Mouse (Mus musculus) cerebellum, adult 9-11 months (tissue): Measurements from ENCODE around the gene Specc1l.
A peak's percentile ranks its signal among the peaks of the same experiment; 100 is the strongest.

Source experiments
- DNase-seq: peaks from one replicate; pipeline ENCODE4 v3.0.0; 2022

Gene Specc1l

DNA sequence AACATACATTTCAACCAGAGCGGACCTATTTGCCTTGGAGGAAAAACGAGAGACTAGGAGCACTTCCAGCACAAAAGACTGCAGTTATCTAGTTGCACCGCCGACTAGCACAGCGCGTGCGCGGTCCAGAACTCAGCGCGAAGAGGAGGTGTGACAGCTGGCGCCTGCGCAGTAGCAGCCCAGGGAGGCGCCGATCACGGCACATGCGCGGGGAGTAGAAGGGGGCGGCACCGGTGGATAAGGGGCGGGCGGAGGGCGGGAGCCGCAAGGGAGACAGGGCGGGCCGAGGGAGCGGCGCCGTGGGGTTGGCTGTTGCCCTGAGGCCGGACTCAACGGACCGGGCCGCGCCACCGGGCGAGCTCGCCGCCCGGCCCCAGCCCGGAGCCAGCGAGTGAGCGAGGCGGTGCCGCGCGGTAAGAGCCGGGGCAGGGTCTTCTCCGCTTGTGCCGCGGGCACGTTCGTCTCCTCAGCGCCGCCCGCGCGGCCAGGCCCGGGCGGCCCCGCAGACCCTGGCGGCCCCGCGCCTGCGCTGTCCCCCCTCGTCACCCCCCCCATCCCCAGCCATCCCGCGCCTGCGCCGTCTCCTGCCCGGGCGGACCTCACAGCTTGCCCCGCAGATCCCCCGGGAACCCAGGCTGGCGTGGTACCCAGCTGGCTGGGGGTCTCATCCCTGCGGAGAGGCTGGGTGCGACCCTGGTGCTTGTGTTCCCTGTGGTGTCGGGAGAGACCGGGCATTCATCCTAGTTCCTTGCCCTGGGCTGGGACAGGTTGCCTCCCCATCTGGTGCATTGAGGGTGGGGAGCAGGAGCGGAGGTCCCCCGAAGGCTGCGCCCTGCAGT lies at the start of gene Specc1l:
Gene Specc1l (plus strand): TSS at position 267 of the 839 bp plus-strand sequence.
- peak; percentile 98 for DNase-seq

DNA sequence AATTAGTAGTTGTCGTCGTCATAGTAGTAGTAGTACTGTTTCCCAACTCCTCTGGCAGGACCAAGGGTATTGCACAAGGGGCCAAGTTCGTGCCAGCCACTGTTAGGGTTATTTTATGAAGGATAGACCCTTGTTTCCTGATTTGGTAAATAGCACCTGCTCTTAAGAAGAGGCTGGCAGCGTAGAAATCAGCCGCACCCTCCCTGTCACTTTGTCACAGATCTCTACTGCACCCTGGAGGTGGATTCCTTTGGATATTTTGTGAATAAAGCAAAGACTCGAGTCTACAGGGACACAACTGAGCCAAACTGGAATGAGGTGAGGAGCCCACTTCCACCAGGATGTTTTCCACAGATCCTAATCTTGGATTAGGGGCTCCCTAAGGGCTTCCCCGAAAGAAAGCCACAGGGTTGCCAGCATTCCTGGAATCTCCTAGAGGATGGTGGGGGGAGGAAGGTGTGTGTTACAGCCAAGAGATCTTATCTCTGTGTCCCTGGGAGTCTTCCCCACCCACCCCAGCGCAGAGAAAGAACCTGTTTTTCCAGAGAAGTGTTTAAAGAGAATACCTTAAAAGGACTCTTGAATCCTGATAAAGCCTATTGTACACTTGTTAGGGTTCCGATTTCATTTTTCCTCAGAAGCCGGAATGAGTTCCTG lies 45.9 kb upstream of the Specc1l start:
- no peak for DNase-seq

DNA sequence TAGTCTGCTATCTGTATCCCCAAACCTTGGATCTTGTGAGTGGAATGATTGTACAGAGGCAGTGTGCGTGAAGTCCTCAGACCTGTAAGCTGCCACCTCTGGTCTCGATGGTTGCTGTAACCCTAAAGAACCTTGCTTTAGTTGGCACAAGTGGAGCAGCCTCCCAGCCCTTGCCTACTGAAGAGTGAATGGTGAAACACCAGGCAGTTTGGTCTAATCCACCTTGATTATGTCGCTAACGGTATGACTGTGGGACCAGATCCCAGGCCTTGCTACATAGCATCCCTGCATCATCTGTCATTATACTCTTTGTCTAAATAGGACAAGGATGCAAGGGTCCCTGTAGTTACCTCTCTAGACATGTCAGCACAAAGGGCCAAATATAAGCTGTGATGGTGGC lies 45.3 kb upstream of the Specc1l start:
- no peak for DNase-seq

DNA sequence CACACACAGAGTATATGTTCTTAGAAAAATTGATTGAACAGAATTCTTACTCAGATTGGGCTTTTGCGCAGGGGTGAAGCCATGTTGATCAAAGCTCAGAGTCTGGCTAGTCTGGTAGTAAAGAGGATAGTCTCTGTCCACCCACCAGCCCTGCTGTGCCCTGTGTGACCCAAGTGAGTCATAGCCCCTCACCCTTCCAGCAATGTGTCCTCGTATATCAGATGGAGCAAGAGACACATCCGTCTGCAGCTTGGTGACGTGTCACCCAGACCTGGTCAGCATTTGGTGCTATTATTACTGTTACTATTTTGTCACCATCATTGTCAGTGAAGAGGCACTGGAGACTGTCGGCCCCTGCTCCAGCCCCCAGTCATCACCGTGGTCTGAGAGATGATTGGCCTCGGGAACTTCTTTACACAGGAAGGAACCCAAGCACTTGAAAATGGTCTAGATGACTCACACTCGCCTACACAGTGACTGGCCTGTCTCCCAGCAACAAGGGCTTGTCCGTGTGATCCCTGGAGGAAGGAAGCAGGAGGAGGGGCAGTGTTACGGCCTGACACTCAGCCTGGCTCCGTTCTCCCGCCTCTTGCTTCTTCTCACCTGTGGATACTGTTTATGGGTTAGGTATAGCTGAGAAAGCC lies 41.5 kb upstream of the Specc1l start:
- DNase-seq: no peak

DNA sequence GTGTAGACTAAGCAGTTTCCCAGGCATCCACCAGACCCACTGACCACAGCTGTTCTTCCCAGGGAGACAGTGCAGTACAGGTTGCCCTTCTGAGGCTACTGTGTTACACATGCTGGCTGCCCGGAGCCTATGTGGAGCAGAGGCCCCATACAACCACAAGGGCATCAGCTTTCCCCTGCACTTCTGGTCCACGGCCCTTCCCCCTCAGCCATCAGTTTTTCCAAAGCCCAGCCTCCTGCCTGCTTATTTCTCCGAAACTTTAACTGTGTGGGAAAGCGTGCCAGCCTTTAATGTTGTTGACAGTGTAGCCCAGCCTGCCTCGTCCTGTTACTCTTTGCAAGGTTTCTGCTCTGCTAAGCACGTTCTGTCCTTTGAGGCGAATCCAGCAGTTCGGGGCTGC lies 38.8 kb upstream of the Specc1l start:
- no peak for DNase-seq

DNA sequence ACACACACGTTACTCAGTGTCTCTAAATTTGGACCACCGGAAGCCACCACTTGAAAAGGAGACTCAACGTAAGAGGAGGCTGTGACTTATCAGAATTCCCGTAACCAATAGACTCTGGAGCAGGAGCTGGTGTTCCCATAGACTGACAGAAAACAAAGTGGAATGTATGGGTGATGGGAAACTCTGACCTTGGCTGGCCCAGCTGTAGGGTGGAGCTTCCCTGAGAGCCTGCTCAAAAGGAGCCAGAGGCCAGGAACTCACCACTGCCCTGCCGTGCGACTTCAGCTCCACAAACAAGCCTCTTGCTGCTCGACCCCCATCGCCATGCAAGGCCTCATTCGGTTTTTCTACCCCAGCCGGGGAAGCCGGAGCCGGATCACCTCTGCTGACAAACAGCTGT lies 38.2 kb upstream of the Specc1l start:
- no peak for DNase-seq

DNA sequence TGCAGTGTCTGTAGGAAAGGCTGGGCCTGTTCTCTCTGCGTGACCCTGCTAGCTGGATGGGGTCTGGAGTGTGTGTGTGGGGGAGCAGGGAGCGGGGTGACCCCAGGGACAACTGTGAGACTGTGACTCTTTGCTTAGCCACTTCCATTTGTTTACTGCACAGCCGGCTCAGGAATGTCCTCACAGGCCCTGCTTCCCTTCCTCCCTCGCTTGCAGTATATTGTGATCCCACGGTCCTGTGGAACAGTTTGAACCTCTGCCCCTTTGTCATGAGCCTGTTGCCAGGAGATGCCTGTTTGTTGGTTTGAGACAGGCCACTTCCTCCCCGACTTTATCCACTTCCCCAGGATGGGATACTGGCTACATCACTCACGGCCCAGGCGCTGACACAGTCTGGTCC lies 35.4 kb upstream of the Specc1l start:
- DNase-seq: no peak

DNA sequence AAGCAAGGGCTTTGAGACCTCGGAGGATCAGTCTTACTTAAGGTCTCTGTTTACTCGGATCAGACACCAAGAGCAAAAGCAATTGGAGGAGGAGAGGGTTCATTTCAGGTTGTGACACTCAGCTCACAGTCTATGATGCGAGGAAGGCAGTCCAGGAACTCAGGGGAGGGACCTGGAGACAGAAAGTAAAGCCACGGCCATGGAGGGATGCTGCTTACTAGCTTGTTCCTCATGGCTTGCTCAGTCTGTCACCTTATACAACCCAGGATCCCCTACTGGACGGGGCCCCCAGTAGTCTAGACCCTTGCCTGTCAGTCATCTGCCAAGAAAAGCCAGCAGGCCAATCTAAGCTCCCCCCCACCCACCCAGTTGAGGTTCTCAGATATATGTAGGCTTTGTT lies 33.0 kb upstream of the Specc1l start:
- DNase-seq: no peak

DNA sequence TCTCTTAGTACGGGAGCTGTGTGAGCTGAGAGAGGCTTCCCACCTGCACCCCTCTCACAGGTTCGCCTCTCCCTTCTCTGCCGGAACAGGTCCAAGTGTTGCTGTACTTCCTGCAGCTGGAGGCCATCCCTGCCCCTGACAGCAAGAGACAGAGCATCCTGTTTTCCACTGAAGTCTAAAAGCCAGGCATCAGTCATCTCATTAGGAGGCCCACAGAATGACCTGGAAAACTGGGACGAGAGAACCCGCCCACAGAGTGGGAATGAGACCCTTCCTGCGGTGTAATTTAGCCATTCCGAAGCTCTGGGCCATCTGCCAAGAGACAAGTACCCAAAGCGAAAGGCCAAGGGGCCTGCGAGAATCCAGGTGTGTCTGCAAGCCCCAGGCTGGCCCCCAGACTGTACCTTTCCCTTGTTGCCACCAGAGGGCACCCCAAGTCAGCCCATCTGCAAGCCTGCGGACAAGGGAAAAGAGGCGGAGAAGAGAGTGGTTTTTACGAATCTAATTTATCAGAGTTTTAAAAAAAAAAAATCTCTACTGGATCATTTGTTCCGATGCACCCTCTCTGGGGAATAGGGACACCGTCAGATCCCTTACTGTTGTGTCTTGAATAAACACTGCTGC lies 29.6 kb upstream of the Specc1l start:
- DNase-seq: peak; percentile 69

DNA sequence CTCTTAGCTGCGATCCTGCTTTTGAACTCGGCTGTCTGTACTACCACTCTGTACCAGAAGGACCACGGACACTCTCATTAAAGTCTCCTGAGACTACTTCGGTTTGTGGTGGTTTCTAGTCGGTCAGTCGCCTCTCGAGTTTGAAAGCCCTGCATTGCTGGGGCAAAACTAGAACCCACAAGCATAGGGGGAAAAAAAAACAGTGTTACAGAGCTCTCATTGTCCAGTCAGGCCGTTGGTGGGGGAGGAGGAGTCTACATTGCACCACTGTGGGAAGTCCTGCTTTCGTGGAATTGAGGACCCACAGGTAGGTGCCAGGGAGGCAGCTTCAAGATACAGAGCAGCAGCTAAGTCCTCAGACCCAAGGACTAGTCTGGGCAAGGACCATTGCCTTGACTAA lies 27.0 kb upstream of the Specc1l start:
- no peak for DNase-seq

DNA sequence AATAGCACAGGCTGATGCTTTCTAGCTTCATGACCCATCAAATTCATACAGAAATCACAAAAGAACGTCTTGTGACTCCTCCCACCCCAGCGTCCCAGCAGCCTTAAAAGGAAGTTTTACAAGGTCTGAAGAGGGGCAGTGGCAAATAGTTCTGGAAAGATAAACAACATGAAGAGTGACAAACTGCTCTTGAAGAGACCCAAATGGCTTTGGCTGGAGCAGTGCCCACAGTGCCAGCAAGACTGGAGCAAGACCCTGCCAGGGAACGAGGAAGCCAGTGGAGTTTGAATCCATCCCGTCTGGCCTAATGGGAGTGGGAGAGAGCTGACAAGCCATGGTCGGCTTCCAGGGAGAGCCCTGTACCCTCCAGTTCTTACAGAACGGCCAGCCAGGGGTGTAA lies 25.3 kb upstream of the Specc1l start:
- no peak for DNase-seq

DNA sequence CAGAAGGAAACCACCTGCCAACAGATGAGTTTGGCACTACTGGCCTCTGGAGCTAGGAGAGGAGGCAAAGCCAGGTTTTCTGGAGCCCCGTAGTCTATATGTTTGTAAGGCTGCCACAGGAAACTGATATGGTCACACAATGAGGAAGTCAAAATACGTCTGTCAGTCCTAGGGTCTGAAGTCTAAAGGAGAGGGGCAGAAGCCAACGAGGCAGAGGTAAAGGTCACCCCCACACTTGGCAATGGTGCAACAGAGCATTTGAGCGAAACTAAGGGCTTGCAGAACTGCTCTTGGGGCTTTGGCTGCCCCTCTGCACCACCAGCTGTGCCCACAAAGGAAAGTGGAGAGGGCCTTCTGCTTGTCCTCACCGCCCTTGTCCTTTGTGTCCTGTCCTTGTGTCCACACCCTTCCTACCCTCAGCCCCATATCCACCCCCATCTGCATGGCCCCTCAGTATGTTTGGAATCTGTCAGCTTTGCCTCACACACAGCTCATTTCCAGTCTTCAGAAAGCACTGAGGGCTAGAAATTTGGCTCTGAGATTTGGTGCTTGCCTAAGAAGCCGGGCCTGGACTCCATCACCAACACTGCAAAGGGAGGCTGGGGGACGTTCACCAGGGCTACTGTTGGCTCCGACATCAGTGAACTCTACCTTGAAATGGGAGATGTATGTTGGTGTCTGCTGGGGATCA lies 24.4 kb upstream of the Specc1l start:
- DNase-seq: no peak

DNA sequence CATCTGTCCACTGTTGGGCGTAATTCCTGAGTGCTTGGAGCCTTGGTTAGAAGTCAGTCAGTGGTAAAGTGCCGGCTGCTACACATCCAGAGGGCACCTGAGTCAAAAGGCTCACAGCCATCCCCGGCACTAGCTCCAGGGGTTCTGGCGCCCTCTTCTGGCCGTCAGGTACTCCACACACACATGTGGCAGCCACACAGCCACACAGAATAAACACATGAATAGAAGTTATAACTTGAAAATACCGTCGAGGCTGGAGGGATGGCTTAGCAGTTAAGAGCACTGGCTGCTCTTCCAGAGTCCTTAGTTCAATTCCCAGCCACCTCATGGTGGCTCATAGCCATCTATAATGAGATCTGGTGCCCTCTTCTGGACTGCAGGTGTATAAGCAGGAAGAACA lies 20.2 kb upstream of the Specc1l start:
- DNase-seq: no peak

DNA sequence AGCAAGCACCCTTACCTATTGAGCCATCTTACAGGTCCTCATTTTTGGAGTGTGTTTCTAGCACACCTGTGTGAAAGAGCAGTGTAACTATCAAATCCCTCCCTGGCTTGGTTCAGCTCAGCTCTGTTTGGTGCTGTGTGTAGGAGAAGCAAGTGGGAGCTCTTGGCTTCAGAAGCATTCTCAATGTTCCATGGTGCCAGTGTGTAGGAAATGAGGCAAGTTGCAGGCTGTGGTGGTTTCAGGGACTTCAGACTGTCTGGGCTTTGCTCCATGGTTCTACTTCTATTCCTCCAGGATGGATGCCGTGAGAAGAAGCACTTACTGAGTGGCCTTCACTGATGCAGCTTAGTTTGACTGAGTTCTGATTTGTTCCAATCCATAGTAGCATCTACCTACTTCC lies 14.1 kb upstream of the Specc1l start:
- no peak for DNase-seq

DNA sequence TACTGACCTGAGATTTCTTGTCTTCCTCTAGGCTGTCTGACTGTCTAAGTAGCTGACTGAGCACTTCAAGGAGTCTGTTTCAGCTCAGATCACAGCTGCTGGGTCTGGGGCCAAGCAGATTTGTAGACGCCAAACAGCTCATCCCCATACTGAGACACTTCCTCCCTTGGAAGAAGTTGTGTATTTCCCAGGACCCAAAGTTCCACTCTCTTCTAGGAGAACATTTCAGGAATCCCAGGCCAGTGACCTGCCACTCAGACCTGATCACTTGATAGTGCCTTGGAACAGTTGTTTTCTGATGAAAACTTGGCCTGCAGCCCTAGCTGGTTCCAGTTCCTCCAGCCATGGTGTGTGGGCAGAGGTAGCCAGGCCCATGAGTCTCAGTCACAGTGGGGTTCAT lies 11.1 kb upstream of the Specc1l start:
- DNase-seq: no peak

DNA sequence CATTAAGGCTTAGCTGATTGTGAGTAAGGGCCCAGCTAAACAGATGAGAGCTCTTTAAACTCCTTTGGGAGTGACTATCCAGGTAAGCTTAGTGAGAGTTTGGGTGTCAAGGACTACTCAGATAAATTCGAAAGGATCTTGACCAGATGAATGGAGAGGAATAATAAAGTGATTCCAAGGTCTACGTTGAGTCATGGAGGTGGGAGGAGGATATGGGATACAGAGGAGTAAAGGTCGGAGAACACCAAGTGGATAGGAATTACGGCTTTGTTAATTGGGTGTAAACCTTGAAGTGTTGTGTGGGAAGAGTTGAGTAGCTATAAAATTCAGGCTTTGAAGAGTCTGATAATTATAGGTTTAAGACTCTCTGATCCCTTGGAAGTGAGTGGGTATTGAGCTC lies 5.7 kb upstream of the Specc1l start:
- no peak for DNase-seq

DNA sequence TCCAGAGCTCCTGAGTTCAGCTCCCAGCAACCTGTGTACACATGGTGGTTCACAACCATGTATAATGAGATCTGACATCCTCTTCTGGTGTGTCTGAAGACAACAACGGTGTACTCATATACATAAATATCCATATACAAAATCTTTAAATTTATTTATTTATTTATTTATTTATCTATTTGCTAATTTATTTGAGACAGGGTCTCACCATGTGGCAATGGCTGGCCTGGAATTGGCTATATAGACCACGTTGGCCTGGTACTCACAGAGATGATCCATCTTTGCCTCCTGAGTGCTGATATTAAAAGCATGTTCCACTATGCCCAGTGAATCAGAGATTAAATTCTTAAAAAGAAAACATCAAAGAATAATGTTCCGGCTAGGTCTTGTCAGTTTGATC lies 1.0 kb upstream of the Specc1l start:
- DNase-seq: peak; percentile 36

DNA sequence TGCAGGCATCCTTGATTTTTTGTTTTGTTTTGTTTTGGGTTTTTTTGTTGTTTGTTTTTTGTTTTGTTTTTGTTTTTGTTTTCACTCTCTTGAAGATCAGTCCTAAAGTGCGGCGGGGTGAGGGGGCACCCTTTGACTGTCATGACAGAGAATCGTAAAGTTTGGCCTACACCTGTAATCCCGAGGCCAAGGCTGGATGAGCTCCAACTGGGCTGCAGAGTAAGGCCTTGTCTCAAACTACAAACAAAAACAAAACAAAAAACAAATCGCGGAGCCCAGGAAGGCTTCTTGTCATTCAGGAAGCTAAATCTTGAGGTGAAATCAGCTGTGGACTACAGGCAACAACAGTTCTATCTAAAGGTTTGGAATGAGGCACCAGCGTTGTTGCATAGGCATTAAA lies 1.1 kb downstream of the Specc1l start:
- peak; percentile 71 for DNase-seq

DNA sequence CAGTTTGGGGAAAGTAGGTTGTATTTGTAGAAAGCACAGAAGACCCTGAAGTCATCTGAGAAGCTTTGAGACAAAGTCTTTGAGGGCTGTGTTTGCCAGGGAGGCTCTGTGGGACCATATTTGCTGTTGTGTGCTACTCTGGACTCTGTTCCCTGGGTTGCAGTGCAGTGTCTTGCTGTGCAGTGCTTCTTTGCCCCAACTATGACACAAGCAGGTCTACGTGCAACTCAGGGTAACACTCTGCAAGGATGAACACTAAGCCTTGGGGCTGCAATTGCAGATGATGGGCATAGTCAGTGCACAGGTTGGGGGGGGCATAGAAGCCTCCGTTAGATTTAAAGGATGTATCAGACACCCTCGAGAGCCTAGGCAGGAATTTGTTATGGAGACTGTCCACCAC lies 8.8 kb downstream of the Specc1l start:
- DNase-seq: no peak

DNA sequence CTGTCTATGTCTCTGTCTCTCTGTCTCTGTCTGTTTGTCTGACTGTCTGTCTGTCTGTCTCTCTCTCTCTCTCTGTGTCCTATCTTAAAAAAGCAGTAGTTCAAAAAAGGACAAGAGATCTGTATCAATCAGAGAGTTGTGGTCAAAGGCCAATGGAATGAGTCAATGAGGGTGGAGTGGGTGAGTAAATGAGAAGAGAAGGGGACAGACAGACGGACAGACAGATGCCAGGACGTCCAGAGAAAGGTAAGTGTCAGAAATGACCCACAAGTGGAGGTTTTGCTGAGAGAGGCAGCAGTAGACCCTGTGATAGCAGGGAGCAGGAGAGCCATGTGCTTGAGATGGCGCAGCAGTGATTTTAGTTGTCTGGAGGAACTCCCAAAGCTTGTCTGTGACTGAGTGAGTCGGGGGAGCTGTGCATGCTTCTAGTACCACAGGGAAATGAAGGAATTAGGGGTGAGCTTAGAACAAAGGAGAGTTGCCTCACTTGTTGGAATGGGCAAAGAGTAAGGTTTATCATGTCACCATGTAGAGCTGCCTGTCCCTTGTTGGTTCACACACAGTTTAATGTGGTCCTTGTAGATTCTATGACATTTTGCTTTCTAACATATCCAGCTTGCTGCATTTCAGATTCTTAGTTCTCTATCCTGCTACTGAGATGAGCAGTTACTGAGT lies 10.2 kb downstream of the Specc1l start:
- no peak for DNase-seq

DNA sequence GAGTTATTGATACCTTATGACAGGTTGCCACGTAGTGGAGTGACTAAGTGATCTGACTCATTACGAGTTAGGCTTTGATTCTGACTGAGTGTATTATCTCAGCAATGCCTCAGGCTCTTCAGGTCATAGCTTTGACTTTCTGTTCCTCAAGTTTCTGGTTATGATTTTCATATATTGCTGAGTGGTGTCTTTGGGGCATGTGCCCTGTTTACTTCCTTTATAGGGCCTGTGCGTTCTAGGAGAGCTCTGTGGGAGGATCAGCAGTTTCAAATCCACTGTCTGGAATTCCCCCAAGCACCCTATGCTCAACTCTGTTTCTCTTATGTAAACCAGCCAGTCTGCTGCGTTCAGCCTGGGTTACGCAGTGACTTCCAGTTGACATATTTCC lies 10.7 kb downstream of the Specc1l start:
- DNase-seq: no peak

DNA sequence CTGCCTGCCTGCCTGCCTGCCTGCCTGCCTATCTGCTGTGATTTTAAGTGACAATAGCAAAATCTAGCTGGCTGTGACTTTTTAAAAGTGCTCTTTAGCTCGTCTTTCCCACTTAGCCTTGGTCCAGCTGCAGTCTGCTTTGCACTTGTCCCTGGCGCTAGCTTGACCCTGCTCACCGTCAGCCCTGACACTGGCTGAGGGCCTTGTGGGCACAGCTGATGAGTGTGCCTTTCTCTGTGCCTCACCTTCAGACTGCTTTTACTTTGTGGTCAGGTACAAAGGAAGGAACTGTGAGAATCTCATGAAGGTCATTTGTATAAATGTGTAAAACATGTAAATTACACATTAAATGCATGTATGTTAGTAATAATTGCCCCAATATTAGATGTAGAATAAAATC lies 12.3 kb downstream of the Specc1l start:
- no peak for DNase-seq

DNA sequence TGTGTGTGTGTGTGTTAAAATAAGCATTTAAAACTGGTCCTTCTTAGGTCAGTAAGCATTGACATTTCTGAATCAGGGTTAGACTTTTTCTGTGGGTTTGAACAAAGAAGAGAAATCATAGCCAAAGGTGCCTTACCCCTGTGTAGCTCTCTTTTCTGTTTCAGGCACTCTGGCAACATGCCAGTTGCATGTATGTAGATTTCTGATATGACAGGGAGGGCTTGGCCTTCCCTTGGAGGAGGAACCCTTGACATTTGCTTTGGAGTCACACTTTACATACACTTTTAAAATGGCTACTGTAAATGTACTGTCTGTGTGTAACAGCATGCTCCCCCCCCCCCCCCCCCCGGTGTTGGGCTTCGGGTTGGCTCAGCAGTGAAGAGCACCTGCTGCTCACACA lies 12.8 kb downstream of the Specc1l start:
- DNase-seq: no peak
